28 mouse cellular contexts compared by ENCODE assay signal in the genomic region with DNA sequence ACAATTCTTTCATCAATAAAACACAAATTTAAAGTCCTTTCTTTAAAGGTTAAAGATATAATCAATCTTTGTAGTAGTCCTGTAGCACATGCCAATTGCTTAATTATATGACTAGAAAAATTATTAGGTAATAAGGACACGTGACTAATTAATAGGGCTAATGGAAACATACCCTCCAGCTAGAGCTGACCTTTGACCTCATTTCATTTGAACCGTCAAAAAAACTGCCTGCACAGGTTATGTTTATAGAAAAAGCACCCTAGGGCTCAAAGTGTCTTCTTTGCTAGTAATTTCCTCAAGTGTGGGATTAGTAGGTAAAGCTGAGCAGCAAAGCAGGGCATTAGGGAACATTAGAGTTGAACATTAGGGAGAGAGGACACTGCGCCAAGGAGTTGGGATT. TPM values are rescaled to one million over a fixed set of nuclear protein-coding genes. Genes with fewer than 3 reads are reported as not detected.
DNase-seq lines count a peak whose midpoint lies in the region; ATAC-seq and TF ChIP-seq lines count a peak whose summit lies in the region.
"Had no signal": no experiment of that assay in that cellular context is flagged by ENCODE, and none has a peak within 500 bp of the region (broad histone marks: within the 10 kb centered on the region; RNA-seq: fewer than 3 reads in every experiment).

No protein-coding gene starts in this region.

- no peak for TF ChIP-seq RAD21 in CH12.LX (IDR thresholded peaks at IDR 0.05; ENCODE audit: low read depth, low read length)

- no peak overlapping the region for H3K4me2 ChIP-seq in kidney, embryonic 15.5 days
- no peak overlapping the region for H3K4me2 ChIP-seq in CH12.LX (ENCODE audit: insufficient read depth, low read depth, poor library complexity, severe bottlenecking)
- H3K4me2 ChIP-seq: embryonic facial prominence, embryonic 12.5 days; embryonic facial prominence, embryonic 15.5 days; forebrain, embryonic 12.5 days; forebrain, embryonic 15.5 days; heart, embryonic 13.5 days; hindbrain, embryonic 14.5 days had no signal

- H3K36me3 ChIP-seq in kidney, adult 2 months (ENCODE audit: control insufficient read depth, insufficient read depth, low read length), result no peaks in the 10 kb centered on the region
- no peaks in the 10 kb centered on the region for H3K36me3 ChIP-seq in kidney, embryonic 15.5 days
- no peaks in the 10 kb centered on the region for H3K36me3 ChIP-seq in CH12.LX (replicated peaks in 1 of 2; ENCODE audit: control insufficient read depth in 1 of 2, insufficient read depth in 1 of 2, low read length in 1 of 2)
- H3K36me3 ChIP-seq: embryonic facial prominence, embryonic 12.5 days; embryonic facial prominence, embryonic 15.5 days; forebrain, embryonic 12.5 days; forebrain, embryonic 15.5 days; heart, embryonic 10.5 days; heart, embryonic 13.5 days had no signal

- H3K27ac ChIP-seq in kidney, adult 2 months (ENCODE audit: insufficient read depth, low read depth, low read length), result no peak overlapping the region
- no peak overlapping the region for H3K27ac ChIP-seq in kidney, embryonic 15.5 days
- H3K27ac ChIP-seq in CH12.LX (ENCODE audit: insufficient read depth, low read depth), result no peak overlapping the region
- H3K27ac ChIP-seq: embryonic facial prominence, embryonic 12.5 days; embryonic facial prominence, embryonic 15.5 days; forebrain, embryonic 12.5 days; forebrain, embryonic 15.5 days; gastrocnemius, adult 2 months; heart, adult 2 months; heart, embryonic 10.5 days; heart, embryonic 13.5 days; hindbrain, embryonic 14.5 days; hindbrain, postnatal 0 days had no signal

- no peak for TF ChIP-seq CTCF in kidney, adult 2 months (conservative IDR thresholded peaks at IDR 0.05; ENCODE audit: insufficient read depth, insufficient read length, low read depth, low read length)
- no peak for TF ChIP-seq CTCF in CH12.LX (conservative IDR thresholded peaks at IDR 0.05 in 1 of 2, IDR thresholded peaks at IDR 0.05 in 1 of 2; ENCODE audit: low read depth in 2 of 2, low read length in 2 of 2)

- no peaks in the 10 kb centered on the region for H3K27me3 ChIP-seq in kidney, adult 2 months (replicated peaks; ENCODE audit: control insufficient read depth, insufficient read depth, low read length)
- no peaks in the 10 kb centered on the region for H3K27me3 ChIP-seq in kidney, embryonic 15.5 days
- no peaks in the 10 kb centered on the region for H3K27me3 ChIP-seq in CH12.LX (replicated peaks)
- H3K27me3 ChIP-seq: embryonic facial prominence, embryonic 12.5 days; embryonic facial prominence, embryonic 15.5 days; forebrain, embryonic 12.5 days; forebrain, embryonic 15.5 days; heart, embryonic 13.5 days had no signal

- TF ChIP-seq POLR2A in kidney, adult 2 months (IDR thresholded peaks at IDR 0.05; ENCODE audit: low read depth, low read length), result no peak
- no peak for TF ChIP-seq POLR2A in CH12.LX (IDR thresholded peaks at IDR 0.05; ENCODE audit: low read depth, low read length)

- no peaks in the 10 kb centered on the region for H3K9me3 ChIP-seq in kidney, embryonic 15.5 days (replicated peaks)
- no peaks in the 10 kb centered on the region for H3K9me3 ChIP-seq in CH12.LX (replicated peaks; ENCODE audit: low read length)
- H3K9me3 ChIP-seq: embryonic facial prominence, embryonic 12.5 days; embryonic facial prominence, embryonic 15.5 days; forebrain, embryonic 12.5 days; forebrain, embryonic 15.5 days; heart, embryonic 10.5 days; heart, embryonic 13.5 days had no signal

- peak; percentile 35 for DNase-seq in kidney, adult 2 months
- DNase-seq in CH12.LX (ENCODE audit: extremely low read depth), result no peak
- DNase-seq in forelimb bud, embryonic 11.5 days (ENCODE audit: low read depth, low spot score), result peak; percentile 49
- DNase-seq in layer of hippocampus, postnatal 14 days (ENCODE audit: low spot score in 2 of 2), result no peak
- DNase-seq in frontal cortex, postnatal 25 days (ENCODE audit: low spot score in 2 of 2), result no peak
- DNase-seq: adrenal gland, adult 8-10 months; adrenal gland, postnatal 25 days; B cell, adult 2 months; cerebellum, adult 11-12 months; cerebellum, adult 8-10 months; cerebellum, postnatal 10 days; cerebellum, postnatal 36 days; gastrocnemius, adult 2 months; gastrocnemius, postnatal 25 days; heart, adult 2 months; heart, postnatal 14 days; heart, postnatal 4 days had no signal

- no peak overlapping the region for H3K4me3 ChIP-seq in kidney, adult 2 months (ENCODE audit: insufficient read depth, low read depth, low read length)
- H3K4me3 ChIP-seq in kidney, embryonic 15.5 days (replicated peaks), result no peak overlapping the region
- no peak overlapping the region for H3K4me3 ChIP-seq in CH12.LX (replicated peaks in 1 of 3; ENCODE audit: low read depth in 2 of 3, low read length in 2 of 3, poor library complexity in 1 of 3)
- H3K4me3 ChIP-seq: embryonic facial prominence, embryonic 12.5 days; embryonic facial prominence, embryonic 15.5 days; forebrain, embryonic 12.5 days; forebrain, embryonic 15.5 days; gastrocnemius, adult 2 months; heart, adult 2 months; heart, embryonic 10.5 days; heart, embryonic 13.5 days had no signal

- 50% methylated on average over 3 of the region's 3 CpGs for WGBS in kidney, adult 2 months
- WGBS in kidney, embryonic 15.5 days, result 60% methylated on average over 3 of the region's 3 CpGs

- H3K9ac ChIP-seq in kidney, embryonic 15.5 days, result no peak overlapping the region
- H3K9ac ChIP-seq in CH12.LX (ENCODE audit: insufficient read depth, low read depth), result no peak overlapping the region
- H3K9ac ChIP-seq: embryonic facial prominence, embryonic 12.5 days; embryonic facial prominence, embryonic 15.5 days; forebrain, embryonic 12.5 days; forebrain, embryonic 15.5 days; heart, embryonic 13.5 days; hindbrain, embryonic 14.5 days had no signal

- H3K79me2 ChIP-seq in CH12.LX (replicated peaks; ENCODE audit: control insufficient read depth, extremely low read depth, insufficient read depth, poor library complexity, severe bottlenecking), result no peaks in the 10 kb centered on the region

- ATAC-seq in kidney, embryonic 15.5 days (replicated peaks; ENCODE audit: low FRiP score), result no peak
- ATAC-seq: activated CD4-positive, CD25-positive, alpha-beta regulatory T cell, adult 4 months; forebrain, embryonic 15.5 days; hindbrain, postnatal 0 days; intestine, postnatal 0 days had no signal

- dilution Hi-C loops in CH12.LX (cut with MboI; ENCODE audit: extremely low pct_ligation_motif_present, extremely low pct_unique_long_range_greater_than_20kb, low sequenced_read_pairs), result no loop called here

- no peak for TF ChIP-seq EP300 in CH12.LX (IDR thresholded peaks at IDR 0.05; ENCODE audit: low read length)

- H3K4me1 ChIP-seq in kidney, adult 2 months (ENCODE audit: control insufficient read depth, insufficient read depth, low read length), result 0 out of 2 replicates have a peak, but pooled peaks cover 2% of the 10 kb centered on the region
- no peaks in the 10 kb centered on the region for H3K4me1 ChIP-seq in kidney, embryonic 15.5 days
- H3K4me1 ChIP-seq in CH12.LX (ENCODE audit: control insufficient read depth in 1 of 2, insufficient read depth in 2 of 2), result no peaks in the 10 kb centered on the region
- H3K4me1 ChIP-seq: embryonic facial prominence, embryonic 12.5 days; embryonic facial prominence, embryonic 15.5 days; forebrain, embryonic 12.5 days; forebrain, embryonic 15.5 days; heart, embryonic 10.5 days; heart, embryonic 13.5 days had no signal

- in situ Hi-C loops in CH12.LX (cut with MboI; ENCODE audit: low pct_ligation_motif_present, low pct_unique_long_range_greater_than_20kb, low sequenced_read_pairs), result no loop called here

TF ChIP-seq in CH12.LX, 34 proteins besides CTCF, POLR2A, EP300 and RAD21:
- TF ChIP-seq BHLHE40 (IDR thresholded peaks at IDR 0.05; ENCODE audit: low read depth, low read length), result peak; percentile 8; the same call in 1 of the 2 replicates
- TF ChIP-seq JUND (conservative IDR thresholded peaks at IDR 0.05; ENCODE audit: low read depth, low read length), result no peak

RNA-seq across cellular contexts. Expression of a gene that starts 9.2 kb away (rescaled TPM):
- polyA plus RNA-seq in kidney, adult 2 months (2012; rRNA removed), result 55.0 and 62.9 TPM in 2 replicates
- 23.4 and 28.6 TPM in 2 replicates for polyA plus RNA-seq in kidney, embryonic 15.5 days (2015; fragmentation: Nextera tagmentation; extraction: Ambion mirVana)
- total RNA-seq in CH12.LX (2012; rRNA removed), result 107 and 132 TPM in 2 replicates
- total RNA-seq in CH12.LX (2014; rRNA removed), result 182 and 270 TPM in 2 replicates
- polyA plus RNA-seq in CH12.LX (2012; ENCODE audit: insufficient read length, low read depth), result 126 and 150 TPM in 2 replicates
- total RNA-seq in layer of hippocampus, postnatal 14 days (2021), result 100 to 1,000 TPM; 353 to 381 TPM

Comparison
In these comparisons a context has a peak if more than half of its experiments do, and no peak if none do; other contexts are left out.
1. DNase-seq: peak in kidney, adult 2 months (single experiment) and forelimb bud, embryonic 11.5 days (single experiment); none in CH12.LX (single experiment), layer of hippocampus, postnatal 14 days (0 of 2) and frontal cortex, postnatal 25 days (0 of 2).